Mouse (Mus musculus) macrophage (primary cell): ENCODE measurements around the gene Phf21a. TPM values are rescaled to one million over a fixed set of nuclear protein-coding genes. Genes with fewer than 3 reads are reported as not detected.

Experiments used
- H3K27ac ChIP-seq: fragments of 350-480 bp; formaldehyde crosslinking; 2 replicates; pipeline ENCODE4 v1.9.0; 2021
- H3K36me3 ChIP-seq: fragments of 350-480 bp; formaldehyde crosslinking; 2 replicates; pipeline ENCODE4 v1.9.0; 2021; ENCODE audit errors: inconsistent target
- H3K4me3 ChIP-seq: fragments of 350-480 bp; formaldehyde crosslinking; 2 replicates; pipeline ENCODE4 v1.9.0; 2021; ENCODE audit errors: inconsistent target
- H3K79me2 ChIP-seq: fragments of 350-480 bp; formaldehyde crosslinking; 2 replicates; pipeline ENCODE4 v1.9.0; 2021; ENCODE audit errors: inconsistent target
- WGBS: methylation state at CpG from one replicate; pipeline ENCODE4 v1.1.7; 2026; ENCODE audit warnings: inconsistent platforms; ENCODE audit not compliant: missing documents; 5-methylcytosine and 5-hydroxymethylcytosine counted together
- polyA plus RNA-seq: library from polyadenylated mRNA; stranded (reverse); fragments of 250-400 nt; gene quantifications from 3 replicates; pipeline ENCODE4 v1.2.4, GENCODE M21; 2018; ENCODE audit warnings: inconsistent platforms
- total RNA-seq, 78 experiments: library from RNA; depleted of rRNA; stranded (reverse); fragments of 250-400 nt; gene quantifications; 1 replicate in 9 of 78; 2 replicates in 24 of 78; 3 replicates in 43 of 78; 4 replicates in 2 of 78; pipeline ENCODE4 v1.2.4; 2018; ENCODE audit warnings: inconsistent platforms in 56 of 78

The Phf21a gene
- 100 to 1,000 TPM; 126 to 342 (median 206) TPM for total RNA-seq (2018; cell fraction: chromatin; rRNA removed)
- 10 to 100 TPM; 18.7 to 37.0 (median 29.3) TPM for total RNA-seq (2018; cell fraction: cytosol; rRNA removed)
- total RNA-seq (2018; cell fraction: nucleus; rRNA removed) = 100 to 1,000 TPM in 18 of 26 experiments, 10 to 100 TPM in 8; 69.0 to 185 (median 111) TPM
- polyA plus RNA-seq = 18.4 to 55.5 TPM (median 28.0 TPM) in 3 replicates

DNA sequence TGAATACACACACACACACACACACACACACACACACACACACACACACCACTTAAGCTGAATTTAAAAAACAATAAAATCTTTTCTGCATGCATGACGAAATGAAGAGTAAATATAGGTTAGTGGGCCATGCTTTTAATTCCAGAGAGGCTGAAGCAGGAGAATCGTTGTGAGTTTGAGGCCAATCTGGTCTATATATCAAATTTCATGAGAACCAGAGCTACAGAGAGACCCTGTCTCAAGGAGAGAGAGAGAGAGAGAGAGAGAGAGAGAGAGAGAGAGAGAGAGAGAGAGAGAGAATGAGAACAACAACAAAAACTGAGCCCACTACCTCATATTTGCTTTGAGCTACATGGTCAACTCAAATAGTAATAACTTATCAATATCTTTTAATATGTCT is at the start of gene Phf21a:
Gene Phf21a (plus strand): TSS at position 301 of the 400 bp plus-strand sequence.
- no peaks in the 10 kb centered on the region for H3K79me2 ChIP-seq
- 100% methylated on average over 1 of the region's 2 CpGs for WGBS

DNA sequence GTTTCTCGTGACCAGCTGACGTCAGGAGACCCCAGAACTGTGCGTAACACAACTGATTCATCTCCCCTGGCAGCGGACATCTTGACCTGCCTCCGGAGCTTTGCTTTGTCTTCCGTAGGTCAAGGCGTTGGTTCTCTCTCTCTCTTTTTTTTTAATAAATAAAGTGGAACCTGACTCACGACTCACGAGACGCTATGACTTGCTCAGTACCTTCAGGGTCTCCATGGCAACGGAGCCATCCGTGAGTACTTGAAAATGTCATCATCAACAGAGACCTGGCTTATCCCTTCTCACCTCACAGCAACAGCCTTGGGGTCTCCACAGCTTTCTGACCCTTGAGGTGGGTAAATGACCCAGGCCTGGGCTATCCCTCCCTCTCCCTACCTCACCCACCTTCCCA is 49.6 kb upstream of the Phf21a start:
- Histone ChIP-seq H3K36me3 (no peaks in the 10 kb centered on the region), H3K27ac (no peak overlapping the region), H3K79me2 (no peaks in the 10 kb centered on the region), H3K4me3 (no peak overlapping the region)
- WGBS = 90% methylated on average over 12 of the region's 12 CpGs

More for the DNA sequence above, at the start of gene Phf21a:
- no peak within 1 kb of the TSS for H3K27ac ChIP-seq
- H3K4me3 ChIP-seq = no peak within 1 kb of the TSS
- no peaks in the 10 kb centered on the region for H3K36me3 ChIP-seq

- Histone ChIP-seq H3K4me3 (no peak overlapping the region), H3K36me3 (no peaks in the 10 kb centered on the region)
- 58% methylated on average over 4 of the region's 4 CpGs for WGBS
Observed at GRCm38 (mm10) chr2:92047601-92048000, 45.3 kb upstream of the Phf21a start.

DNA sequence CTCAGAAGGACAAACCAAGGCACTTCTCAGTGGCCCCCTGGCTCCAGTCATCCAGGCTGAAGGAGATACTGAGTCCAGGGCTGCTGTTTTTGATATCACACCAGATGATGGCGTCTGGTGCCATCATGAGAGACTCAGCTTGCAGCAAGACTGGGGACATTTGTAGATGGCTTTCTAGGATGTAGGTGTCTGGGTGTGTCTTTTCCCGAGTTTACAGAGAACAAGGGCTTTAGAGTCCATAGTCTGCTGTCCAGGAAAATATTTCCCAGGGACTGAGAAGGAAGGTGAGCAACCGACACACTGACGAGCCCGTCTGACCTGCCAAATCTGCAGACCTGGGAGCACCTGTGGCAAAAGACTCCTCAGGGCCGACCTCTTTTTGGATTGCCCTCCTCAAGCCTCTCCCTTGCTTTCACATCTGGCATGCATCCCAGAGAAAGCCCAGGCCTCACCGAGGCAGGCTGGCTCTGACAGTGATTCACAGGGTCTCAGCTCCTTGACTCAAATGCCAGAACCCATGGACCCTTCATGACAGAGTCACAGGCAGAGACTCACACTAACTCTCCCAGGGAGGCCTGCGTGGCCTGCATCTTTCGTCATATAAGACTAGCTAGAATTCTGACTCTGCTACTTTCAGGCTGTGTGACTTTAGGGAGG is 44.8 kb upstream of the Phf21a start:
- WGBS = 91% methylated on average over 9 of the region's 9 CpGs
- no peak overlapping the region for H3K4me3 ChIP-seq
- H3K79me2 ChIP-seq = no peaks in the 10 kb centered on the region
- H3K27ac ChIP-seq = no peak overlapping the region
- no peaks in the 10 kb centered on the region for H3K36me3 ChIP-seq

More at GRCm38 (mm10) chr2:92047601-92048000, 45.3 kb upstream of the Phf21a start:
- no peaks in the 10 kb centered on the region for H3K79me2 ChIP-seq
- no peak overlapping the region for H3K27ac ChIP-seq

- Histone ChIP-seq H3K27ac (no peak overlapping the region), H3K4me3 (no peak overlapping the region), H3K36me3 (no peaks in the 10 kb centered on the region), H3K79me2 (no peaks in the 10 kb centered on the region)
- 90% methylated on average over 8 of the region's 8 CpGs for WGBS
Observed at GRCm38 (mm10) chr2:92052188-92052587, 40.7 kb upstream of the Phf21a start.

GRCm38 (mm10) chr2:92052754-92053153 is 40.2 kb upstream of the Phf21a start:
- no peaks in the 10 kb centered on the region for H3K79me2 ChIP-seq
- no peak overlapping the region for H3K27ac ChIP-seq
- 82% methylated on average over 2 of the region's 2 CpGs for WGBS
- no peak overlapping the region for H3K4me3 ChIP-seq
- no peaks in the 10 kb centered on the region for H3K36me3 ChIP-seq

DNA sequence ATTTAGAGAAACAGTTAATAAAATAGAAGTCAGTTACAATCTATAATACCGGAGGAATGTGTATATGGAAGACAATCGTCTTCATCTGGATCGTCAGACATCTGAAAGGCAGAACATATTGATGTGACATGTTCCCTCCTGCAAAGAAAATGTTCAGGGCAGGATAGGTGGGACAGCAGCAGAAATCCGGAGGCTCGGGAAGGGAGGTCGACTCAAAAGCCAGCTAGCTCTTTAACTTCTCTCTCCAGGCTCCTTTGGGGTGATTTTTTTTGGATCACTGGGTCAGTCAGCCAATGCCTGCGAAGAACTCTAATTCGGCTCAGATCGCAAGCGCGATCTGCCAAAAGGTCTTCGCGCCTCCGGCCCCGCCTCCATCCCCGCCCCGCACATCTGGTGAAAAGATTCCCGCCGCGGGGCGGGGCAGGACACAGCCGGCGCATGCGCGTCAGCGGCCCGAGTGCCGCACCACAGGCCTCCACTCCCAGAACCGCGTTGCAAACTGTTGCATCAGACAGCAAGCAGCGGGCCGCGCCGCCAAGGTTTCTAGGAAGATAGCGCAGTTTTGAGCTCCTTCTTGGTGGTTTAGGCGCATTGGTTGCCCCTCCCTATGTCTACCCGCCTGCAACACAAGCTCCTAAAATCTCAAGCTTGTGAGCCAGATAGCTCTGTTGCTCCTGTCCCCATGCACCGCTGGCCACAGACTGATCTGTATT is 37.7 kb upstream of the Phf21a start:
- Histone ChIP-seq H3K79me2 (no peaks in the 10 kb centered on the region), H3K4me3 (peak overlapping the region; percentile 14; the same call in 1 of the 2 replicates), H3K36me3 (no peaks in the 10 kb centered on the region), H3K27ac (peak overlapping the region; percentile 78)
- 4% methylated on average over 38 of the region's 38 CpGs for WGBS

DNA sequence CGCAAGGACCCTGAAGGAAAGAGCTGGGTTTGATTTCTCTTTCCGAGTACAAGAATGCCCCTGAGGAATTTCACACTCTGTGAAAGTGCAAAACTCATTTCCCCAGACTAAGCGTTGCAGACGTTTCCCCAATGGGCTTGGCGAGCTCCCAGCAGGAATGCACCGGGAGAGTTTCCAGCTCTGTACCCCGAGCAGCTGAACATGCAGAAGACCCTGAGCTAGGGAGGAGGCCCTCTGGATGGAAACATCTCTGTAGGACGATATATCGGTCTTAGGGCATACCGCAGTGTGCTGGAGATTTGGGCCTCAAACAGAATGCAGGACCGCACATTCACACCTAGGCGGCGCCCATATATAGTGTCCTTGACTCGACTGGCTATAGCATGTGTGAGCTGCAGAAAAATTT is 37.1 kb upstream of the Phf21a start:
- H3K36me3 ChIP-seq = no peaks in the 10 kb centered on the region
- peak overlapping the region; percentile 78 for H3K27ac ChIP-seq
- no peaks in the 10 kb centered on the region for H3K79me2 ChIP-seq
- 10% methylated on average over 14 of the region's 14 CpGs for WGBS
- peak overlapping the region; percentile 14; the same call in 1 of the 2 replicates for H3K4me3 ChIP-seq

- Histone ChIP-seq H3K27ac (no peak overlapping the region), H3K79me2 (no peaks in the 10 kb centered on the region), H3K36me3 (no peaks in the 10 kb centered on the region), H3K4me3 (no peak overlapping the region)
- 92% methylated on average over 13 of the region's 13 CpGs for WGBS
Observed at GRCm38 (mm10) chr2:92056760-92057159, 36.2 kb upstream of the Phf21a start.

GRCm38 (mm10) chr2:92058469-92058868 is 34.4 kb upstream of the Phf21a start:
- WGBS = 1% methylated on average over 29 of the region's 29 CpGs
- Histone ChIP-seq H3K4me3 (peak overlapping the region; percentile 40), H3K36me3 (no peaks in the 10 kb centered on the region), H3K79me2 (no peaks in the 10 kb centered on the region), H3K27ac (no peak overlapping the region)

GRCm38 (mm10) chr2:92058936-92059335 is 34.0 kb upstream of the Phf21a start:
- Histone ChIP-seq H3K27ac (no peak overlapping the region), H3K36me3 (no peaks in the 10 kb centered on the region), H3K79me2 (no peaks in the 10 kb centered on the region), H3K4me3 (peak overlapping the region; percentile 40)
- 3% methylated on average over 11 of the region's 11 CpGs for WGBS

DNA sequence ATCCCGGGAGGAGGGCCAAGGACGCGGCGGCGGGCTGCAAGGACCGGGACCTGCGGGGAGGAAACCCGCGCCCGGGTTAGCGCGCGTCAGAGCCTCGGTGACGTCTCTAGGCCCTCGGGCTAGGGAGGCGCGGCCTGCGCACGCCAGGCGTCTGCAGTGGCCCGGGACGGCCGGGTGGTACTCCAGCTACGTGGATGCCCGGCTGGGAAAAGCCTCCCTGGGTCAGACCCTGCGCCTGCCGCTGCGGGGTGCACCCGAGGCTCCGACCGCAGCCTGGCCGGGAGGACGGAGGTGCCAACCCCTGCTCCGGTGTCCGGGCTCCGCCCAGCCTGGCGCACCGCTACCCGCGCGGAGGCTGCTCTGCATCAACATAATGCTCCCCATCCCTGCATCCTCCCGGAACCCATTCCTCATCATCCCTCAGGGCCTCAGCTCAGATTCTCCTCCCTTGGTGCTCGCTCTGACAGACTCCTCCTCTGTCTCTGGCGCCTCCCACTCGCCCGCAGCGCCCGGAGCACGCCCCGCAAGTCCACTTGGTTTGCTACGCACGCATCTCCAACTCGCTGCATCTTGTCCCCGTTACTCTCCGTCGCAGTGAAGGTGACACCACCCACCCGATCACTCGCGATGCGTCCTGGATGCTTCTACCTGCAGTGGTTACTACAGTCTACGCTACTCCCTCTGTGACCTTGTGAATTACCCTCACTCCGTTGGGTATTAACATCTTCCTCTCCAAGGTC is 33.3 kb upstream of the Phf21a start:
- WGBS = 1% methylated on average over 61 of the region's 63 CpGs
- peak overlapping the region; percentile 40; the same call in 1 of the 2 replicates for H3K4me3 ChIP-seq

DNA sequence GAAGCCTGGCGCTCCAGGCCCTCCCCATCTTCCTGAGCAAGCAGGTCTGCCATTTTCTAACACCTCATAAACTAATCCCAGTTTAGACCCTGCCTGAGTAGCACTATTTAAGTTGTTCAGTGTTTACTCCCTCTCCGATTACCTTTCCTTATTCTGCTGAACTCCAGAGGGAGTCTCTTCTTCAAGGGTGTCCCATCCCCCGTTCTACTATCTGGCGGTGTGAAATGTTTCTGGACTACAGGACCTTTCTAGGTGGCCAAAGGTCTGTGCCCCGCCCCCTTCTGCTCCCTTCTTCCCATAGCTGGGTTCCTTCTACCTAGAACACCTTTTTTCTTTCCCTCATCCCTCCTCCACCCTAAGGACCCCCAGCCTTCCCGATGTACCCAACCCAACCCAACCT is 32.6 kb upstream of the Phf21a start:
- 35% methylated on average over 6 of the region's 6 CpGs for WGBS
- Histone ChIP-seq H3K4me3 (no peak overlapping the region), H3K27ac (no peak overlapping the region), H3K36me3 (no peaks in the 10 kb centered on the region), H3K79me2 (no peaks in the 10 kb centered on the region)

More for the DNA sequence above, 33.3 kb upstream of the Phf21a start:
- Histone ChIP-seq H3K79me2 (no peaks in the 10 kb centered on the region), H3K36me3 (no peaks in the 10 kb centered on the region), H3K27ac (no peak overlapping the region)

- Histone ChIP-seq H3K36me3 (no peaks in the 10 kb centered on the region), H3K4me3 (no peak overlapping the region), H3K79me2 (no peaks in the 10 kb centered on the region), H3K27ac (no peak overlapping the region)
- WGBS = 96% methylated on average over 5 of the region's 5 CpGs
Observed at GRCm38 (mm10) chr2:92061337-92061736, 31.6 kb upstream of the Phf21a start.
